Mouse (Mus musculus): ENCODE measurements around the gene Olfr704.
"Not testable (repeated sequence)": the region's sequence is repeated elsewhere in the genome, so short reads cannot be mapped to it uniquely, and the experiment has no call there.

Gene Olfr704

GRCm38 (mm10) chr7:106862885-106863284 lies at the start of gene Olfr704:
Olfr704 (plus strand) TSS chr7:106863185.
- DNase-seq, result no peak

GRCm38 (mm10) chr7:106813829-106814228 lies 49.2 kb upstream of the Olfr704 start, which contains the start of gene Olfr701:
Olfr701 (plus strand) TSS chr7:106814129.
- DNase-seq, result no peak

- DNase-seq, result no peak
These were observed 47.2 kb upstream of the Olfr704 start for GRCm38 (mm10) chr7:106815775-106816174.

- no peak for DNase-seq
These were observed 44.6 kb upstream of the Olfr704 start for GRCm38 (mm10) chr7:106818414-106818813.

GRCm38 (mm10) chr7:106833793-106834192 lies 29.2 kb upstream of the Olfr704 start, which contains the start of gene Olfr702:
Olfr702 (minus strand) TSS chr7:106833893.
- no peak for DNase-seq

GRCm38 (mm10) chr7:106843060-106843459 lies 19.9 kb upstream of the Olfr704 start, which contains the start of gene Olfr703:
Olfr703 (plus strand) TSS chr7:106843360.
- DNase-seq, result no peak

- DNase-seq, result no peak
These were observed 13.8 kb downstream of the Olfr704 start, which contains the start of gene Olfr705 for GRCm38 (mm10) chr7:106876791-106877190. Olfr705 (minus strand) TSS chr7:106876891.

- DNase-seq, result no peak
These were observed 25.1 kb downstream of the Olfr704 start, which contains the start of gene Olfr706 for GRCm38 (mm10) chr7:106888062-106888461. Olfr706 (minus strand) TSS chr7:106888162.

- DNase-seq, result not testable (repeated sequence)
These were observed 38.2 kb downstream of the Olfr704 start, which contains the start of gene Olfr707 for GRCm38 (mm10) chr7:106901141-106901540. Olfr707 (minus strand) TSS chr7:106901241.

GRCm38 (mm10) chr7:106907676-106908075 lies 44.7 kb downstream of the Olfr704 start, which contains the start of gene Olfr1532-ps1:
Olfr1532-ps1 (plus strand) TSS chr7:106908001.
- no peak for DNase-seq

All from right cerebral cortex, postnatal 25 days (tissue).